Mouse (Mus musculus) heart, embryonic 15.5 days (tissue): ENCODE results near the gene H2-Eb1. TPM values are rescaled to one million over a fixed set of nuclear protein-coding genes. Genes with fewer than 3 reads are reported as not detected.

ENCODE experiments used
- ATAC-seq: fragments of 200-750 bp; cut with Nextera tagmentation; replicated peaks from 2 replicates; pipeline ENCODE4 v1.8.0; 2017; ENCODE audit warnings: low read depth, moderate TSS enrichment; ENCODE audit not compliant: insufficient number of reproducible peaks, insufficient read depth, low FRiP score
- H3K27ac ChIP-seq: fragments of 300-500 bp; sonication (generic); 2 replicates; pipeline ENCODE4 v1.5.1; 2015; ENCODE audit warnings: mild to moderate bottlenecking, inconsistent platforms
- H3K27me3 ChIP-seq: fragments of 300-500 bp; sonication (generic); 2 replicates; pipeline ENCODE4 v1.6.1; 2015; ENCODE audit warnings: inconsistent platforms
- H3K36me3 ChIP-seq: fragments of 300-500 bp; sonication (generic); 2 replicates; pipeline ENCODE4 v1.6.1; 2015; ENCODE audit warnings: mild to moderate bottlenecking, inconsistent platforms
- H3K4me1 ChIP-seq: fragments of 300-500 bp; sonication (generic); replicated peaks from 2 replicates; pipeline ENCODE4 v1.6.1; 2015; ENCODE audit warnings: inconsistent platforms
- H3K4me2 ChIP-seq: fragments of 300-500 bp; sonication (generic); 2 replicates; pipeline ENCODE4 v1.6.1; 2015; ENCODE audit warnings: inconsistent platforms, mild to moderate bottlenecking, moderate library complexity
- H3K4me3 ChIP-seq: fragments of 300-500 bp; sonication (generic); 2 replicates; pipeline ENCODE4 v1.5.1; 2015; ENCODE audit warnings: mild to moderate bottlenecking, inconsistent platforms
- H3K9ac ChIP-seq: fragments of 300-500 bp; sonication (generic); 2 replicates; pipeline ENCODE4 v1.6.1; 2015; ENCODE audit warnings: mild to moderate bottlenecking, inconsistent platforms
- H3K9me3 ChIP-seq: fragments of 300-500 bp; sonication (generic); replicated peaks from 2 replicates; pipeline ENCODE4 v1.6.1; 2016; ENCODE audit warnings: inconsistent platforms
- WGBS: fragments of 180-500 bp; shearing (Covaris S2); methylation state at CpG from one replicate; pipeline ENCODE4 v1.1.7; 2015; ENCODE audit warnings: mixed read lengths; 5-methylcytosine and 5-hydroxymethylcytosine counted together
- polyA plus RNA-seq: library from polyadenylated mRNA; unstranded; fragments of >200 nt; fragmentation: Nextera tagmentation; extraction: Ambion mirVana; gene quantifications from 2 replicates; pipeline ENCODE4 v1.2.1, GENCODE M21; 2015

The H2-Eb1 gene
- 5.6 and 28.9 TPM in 2 replicates for polyA plus RNA-seq

DNA sequence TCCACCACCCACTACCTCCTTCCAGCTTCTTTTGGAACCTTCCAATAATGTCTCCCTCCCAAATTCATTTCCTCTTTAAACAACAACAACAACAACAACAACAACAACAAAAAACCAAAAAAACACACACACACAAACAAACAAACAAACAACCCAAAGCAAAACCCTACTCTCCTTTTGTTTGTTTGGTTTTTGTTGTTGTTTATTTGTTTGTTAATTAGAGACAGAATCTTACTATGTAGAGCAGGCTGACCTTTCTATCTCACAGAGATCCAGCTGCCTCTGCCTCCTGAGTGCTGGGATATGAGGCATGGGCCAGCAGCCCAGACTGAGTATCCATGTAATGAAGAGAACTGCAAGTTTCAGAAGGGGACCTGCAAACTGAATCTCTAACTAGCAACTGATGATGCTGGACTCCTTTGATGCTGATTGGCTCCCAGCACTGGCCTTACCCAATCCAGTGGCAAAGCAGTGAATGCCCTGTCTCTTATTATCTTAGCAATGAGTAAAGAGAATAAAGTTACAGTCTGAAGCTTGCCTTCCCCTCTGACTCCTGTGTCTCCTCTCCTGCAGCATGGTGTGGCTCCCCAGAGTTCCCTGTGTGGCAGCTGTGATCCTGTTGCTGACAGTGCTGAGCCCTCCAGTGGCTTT is at the start of gene H2-Eb1:
H2-Eb1 (plus strand) TSS at position 488 of the 651 bp plus-strand sequence.
- peak; percentile 72 for ATAC-seq
- Histone ChIP-seq H3K9me3 (no peaks in the 10 kb centered on the region), H3K4me2 (no peak within 1 kb of the TSS), H3K4me3 (no peak within 1 kb of the TSS), H3K27me3 (0 out of 2 replicates have a peak, but pooled peaks cover 4% of the 10 kb centered on the region), H3K9ac (no peak within 1 kb of the TSS), H3K27ac (no peak within 1 kb of the TSS), H3K36me3 (no peaks in the 10 kb centered on the region), H3K4me1 (peaks cover 7% of the 10 kb centered on the region)

DNA sequence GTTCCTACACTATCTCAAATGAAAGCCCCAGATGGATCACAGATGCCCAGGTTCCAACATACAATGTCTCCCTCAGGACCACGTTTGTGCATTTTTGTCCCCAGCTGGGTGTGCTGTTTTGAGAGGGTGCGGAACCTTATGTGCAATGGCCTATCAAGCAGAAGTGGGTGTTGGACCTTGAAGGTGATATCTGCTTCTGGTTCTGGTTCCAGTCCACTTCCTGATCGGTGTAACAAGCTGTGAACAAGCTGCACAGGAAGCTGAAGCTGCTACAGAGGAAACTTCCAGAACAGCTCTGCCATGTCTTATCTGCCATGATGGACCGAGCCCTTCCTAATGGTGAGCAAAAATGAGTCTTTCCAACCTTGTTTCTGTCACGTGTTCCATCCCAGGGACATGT is 49.2 kb upstream of the H2-Eb1 start:
- Histone ChIP-seq H3K36me3 (no peaks in the 10 kb centered on the region), H3K4me2 (no peak overlapping the region), H3K27me3 (peaks cover 20% of the 10 kb centered on the region), H3K9ac (no peak overlapping the region), H3K9me3 (no peaks in the 10 kb centered on the region), H3K27ac (no peak overlapping the region), H3K4me3 (no peak overlapping the region), H3K4me1 (peaks cover 3% of the 10 kb centered on the region; the same call in 1 of the 2 replicates)
- no peak for ATAC-seq
- WGBS, result 71% methylated on average over 5 of the region's 5 CpGs

DNA sequence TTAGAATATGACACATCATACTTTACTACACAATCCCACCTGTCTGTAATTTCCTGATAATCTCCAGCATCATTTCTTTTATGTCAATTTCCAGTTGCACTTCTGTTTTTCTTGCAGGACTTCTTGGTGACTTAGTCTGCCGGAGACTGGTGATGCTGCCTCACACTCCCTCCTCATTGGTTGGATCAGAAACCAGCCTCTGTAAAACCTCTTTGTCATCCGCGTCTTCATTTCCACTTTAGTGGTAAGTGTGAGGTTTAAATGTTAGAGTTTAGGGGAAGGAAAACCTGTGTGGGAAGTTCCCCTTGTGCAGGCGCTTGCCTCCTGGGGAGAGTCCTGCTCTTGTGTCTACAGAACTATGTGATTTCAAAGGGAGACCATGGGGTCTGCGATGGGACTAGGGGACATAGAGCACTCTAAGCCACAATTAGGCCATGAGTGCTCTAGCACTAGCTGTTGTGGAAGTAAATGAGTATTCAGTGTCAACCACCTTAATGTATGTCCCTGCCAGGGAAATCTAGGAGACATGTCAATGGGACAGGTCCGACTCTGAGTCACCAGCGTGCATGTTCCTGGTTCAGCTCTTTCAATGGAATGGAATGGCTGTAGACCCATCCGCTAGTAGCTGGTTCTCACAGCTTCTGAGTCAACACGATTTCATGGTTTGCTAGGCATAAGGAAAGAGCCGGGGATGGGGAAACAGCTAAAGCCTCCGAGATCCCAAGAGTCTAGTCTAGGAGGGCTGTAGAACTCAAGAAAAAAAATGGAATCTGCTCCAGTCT is 47.9 kb upstream of the H2-Eb1 start, which contains the start of gene H2-Ab1:
H2-Ab1 (plus strand) TSS at position 96 of the 782 bp plus-strand sequence.
- ATAC-seq, result no peak
- 65% methylated on average over 11 of the region's 11 CpGs for WGBS
- H3K9me3 ChIP-seq, result no peaks in the 10 kb centered on the region

DNA sequence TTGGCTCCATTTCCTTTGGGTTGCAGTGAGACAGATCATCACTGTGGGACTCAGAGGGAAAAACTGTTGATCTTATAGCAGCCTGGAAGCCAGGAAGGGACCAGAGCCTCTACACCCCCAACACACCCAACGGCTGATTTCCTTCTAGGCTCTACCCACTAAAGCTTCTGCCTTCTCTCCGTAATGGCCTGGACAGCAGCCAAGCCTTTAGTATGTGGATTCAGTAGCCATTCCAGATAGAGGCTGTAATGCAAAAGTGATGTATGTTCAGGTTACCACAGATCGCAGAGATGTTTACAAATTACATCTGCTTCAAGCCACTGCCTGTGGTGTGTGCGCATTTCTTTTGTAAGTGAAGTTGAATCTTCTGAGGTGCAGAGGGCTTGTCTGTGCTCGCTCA is 45.1 kb upstream of the H2-Eb1 start:
- no peaks in the 10 kb centered on the region for H3K36me3 ChIP-seq
- H3K4me2 ChIP-seq, result no peak overlapping the region
- ATAC-seq, result no peak
- H3K27ac ChIP-seq, result no peak overlapping the region
- no peak overlapping the region for H3K9ac ChIP-seq
- peaks cover 20% of the 10 kb centered on the region for H3K4me1 ChIP-seq
- peaks cover 44% of the 10 kb centered on the region for H3K27me3 ChIP-seq
- no peaks in the 10 kb centered on the region for H3K9me3 ChIP-seq
- 52% methylated on average over 5 of the region's 5 CpGs for WGBS
- H3K4me3 ChIP-seq, result no peak overlapping the region

More for the DNA sequence above, 47.9 kb upstream of the H2-Eb1 start, which contains the start of gene H2-Ab1:
- no peak within 1 kb of the TSS for H3K4me2 ChIP-seq
- H3K4me3 ChIP-seq, result no peak within 1 kb of the TSS
- no peaks in the 10 kb centered on the region for H3K36me3 ChIP-seq
- no peak within 1 kb of the TSS; the same call in 1 of the 2 replicates for H3K27ac ChIP-seq
- H3K9ac ChIP-seq, result no peak within 1 kb of the TSS
- H3K27me3 ChIP-seq, result peaks cover 24% of the 10 kb centered on the region
- H3K4me1 ChIP-seq, result peaks cover 6% of the 10 kb centered on the region; the same call in 1 of the 2 replicates

GRCm38 (mm10) chr17:34261502-34261901 is 44.2 kb upstream of the H2-Eb1 start:
- 28% methylated on average over 4 of the region's 4 CpGs for WGBS
- peak overlapping the region; percentile 37; the same call in 1 of the 2 replicates for H3K27ac ChIP-seq
- no peaks in the 10 kb centered on the region for H3K9me3 ChIP-seq
- peaks cover 20% of the 10 kb centered on the region for H3K4me1 ChIP-seq
- H3K9ac ChIP-seq, result no peak overlapping the region
- H3K4me2 ChIP-seq, result no peak overlapping the region
- ATAC-seq, result peak; percentile 47
- H3K4me3 ChIP-seq, result no peak overlapping the region
- peaks cover 44% of the 10 kb centered on the region for H3K27me3 ChIP-seq
- no peaks in the 10 kb centered on the region for H3K36me3 ChIP-seq

GRCm38 (mm10) chr17:34263068-34263467 is 42.6 kb upstream of the H2-Eb1 start:
- under 1% methylated on average over 8 of the region's 8 CpGs for WGBS

DNA sequence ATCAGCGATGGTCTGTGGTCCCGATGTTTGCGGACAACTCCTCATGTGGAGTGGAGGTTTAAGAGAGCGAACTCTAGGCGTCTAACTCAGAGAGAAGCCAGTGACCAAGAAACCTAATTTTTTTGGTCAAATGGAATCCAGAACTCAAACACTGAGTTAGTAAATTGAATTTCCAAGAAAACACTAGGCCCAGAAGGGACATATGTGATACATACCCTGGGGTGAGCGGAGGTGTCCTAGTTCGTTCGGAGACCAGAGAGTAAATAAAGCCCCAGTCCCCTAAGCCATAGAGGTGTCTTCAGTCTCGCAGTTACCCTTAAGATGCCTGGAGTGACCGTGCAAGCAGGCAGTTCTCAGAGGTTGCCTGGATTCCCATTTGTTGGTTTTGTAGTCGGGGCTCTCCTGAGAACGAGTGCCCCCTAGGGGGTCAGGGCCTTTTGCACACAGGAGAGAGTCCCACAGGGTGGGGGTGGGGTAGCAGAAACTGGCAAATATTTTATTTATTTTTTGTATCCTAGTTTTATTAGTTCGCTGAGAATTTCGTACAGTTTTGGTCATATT is 41.8 kb upstream of the H2-Eb1 start:
- peaks cover 20% of the 10 kb centered on the region for H3K4me1 ChIP-seq
- no peak overlapping the region for H3K9ac ChIP-seq
- no peak overlapping the region for H3K27ac ChIP-seq
- ATAC-seq, result no peak
- peak overlapping the region; percentile 65 for H3K4me3 ChIP-seq
- WGBS, result 4% methylated on average over 14 of the region's 14 CpGs
- H3K4me2 ChIP-seq, result peak overlapping the region; percentile 99
- H3K27me3 ChIP-seq, result peaks cover 30% of the 10 kb centered on the region
- no peaks in the 10 kb centered on the region for H3K9me3 ChIP-seq
- no peaks in the 10 kb centered on the region for H3K36me3 ChIP-seq

More at GRCm38 (mm10) chr17:34263068-34263467, 42.6 kb upstream of the H2-Eb1 start:
- ATAC-seq, result peak; percentile 68
- H3K9ac ChIP-seq, result 0 out of 2 replicates have a peak overlapping the region, but pooled peaks have one; percentile 15
- peak overlapping the region; percentile 65 for H3K4me3 ChIP-seq
- peak overlapping the region; percentile 99 for H3K4me2 ChIP-seq
- no peak overlapping the region for H3K27ac ChIP-seq
- no peaks in the 10 kb centered on the region for H3K36me3 ChIP-seq
- H3K27me3 ChIP-seq, result peaks cover 35% of the 10 kb centered on the region
- H3K9me3 ChIP-seq, result no peaks in the 10 kb centered on the region
- H3K4me1 ChIP-seq, result peaks cover 20% of the 10 kb centered on the region

DNA sequence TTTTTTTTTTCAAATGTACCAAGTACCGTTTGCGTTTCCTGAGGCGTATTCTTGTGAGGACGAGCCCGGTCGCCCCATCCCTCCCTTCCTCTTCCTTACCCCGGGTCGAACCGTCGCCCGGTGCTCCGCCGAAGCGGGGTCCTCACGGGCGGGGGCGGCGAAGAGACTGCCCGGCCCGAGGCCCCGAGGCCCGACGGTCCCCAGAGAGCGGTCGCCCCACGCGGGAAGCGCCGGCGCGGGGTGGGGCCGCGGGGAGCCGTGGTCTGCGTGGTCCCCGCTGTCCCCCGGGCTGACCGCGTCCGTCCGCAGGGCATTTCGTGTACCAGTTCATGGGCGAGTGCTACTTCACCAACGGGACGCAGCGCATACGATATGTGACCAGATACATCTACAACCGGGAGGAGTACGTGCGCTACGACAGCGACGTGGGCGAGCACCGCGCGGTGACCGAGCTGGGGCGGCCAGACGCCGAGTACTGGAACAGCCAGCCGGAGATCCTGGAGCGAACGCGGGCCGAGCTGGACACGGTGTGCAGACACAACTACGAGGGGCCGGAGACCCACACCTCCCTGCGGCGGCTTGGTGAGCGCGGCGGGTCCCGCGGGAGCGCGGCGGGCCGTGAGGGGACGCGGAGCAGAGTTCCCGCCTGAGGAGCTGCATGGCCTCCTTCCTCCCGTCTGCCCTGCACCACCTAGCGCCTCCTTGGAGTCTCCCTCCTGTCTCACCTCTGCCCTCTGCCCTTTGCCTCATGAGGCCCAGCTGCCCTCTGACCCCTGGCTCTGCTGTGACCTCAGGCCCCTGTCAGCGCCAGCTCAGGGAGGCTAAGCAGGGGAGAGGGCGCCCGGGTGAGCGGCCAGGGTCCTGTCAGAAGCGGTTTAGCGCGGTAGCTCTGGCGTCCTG is 41.0 kb upstream of the H2-Eb1 start:
- under 1% methylated on average over 92 of the region's 93 CpGs for WGBS
- ATAC-seq, result peak; percentile 32; the same call in 1 of the 2 replicates
- no peaks in the 10 kb centered on the region for H3K9me3 ChIP-seq

GRCm38 (mm10) chr17:34268262-34268661 is 37.4 kb upstream of the H2-Eb1 start:
- WGBS, result 63% methylated on average over 2 of the region's 2 CpGs
- no peaks in the 10 kb centered on the region for H3K36me3 ChIP-seq
- no peak for ATAC-seq
- no peak overlapping the region for H3K4me3 ChIP-seq
- H3K9me3 ChIP-seq, result no peaks in the 10 kb centered on the region
- H3K9ac ChIP-seq, result no peak overlapping the region
- peaks cover 18% of the 10 kb centered on the region for H3K27me3 ChIP-seq
- peaks cover 14% of the 10 kb centered on the region for H3K4me1 ChIP-seq
- no peak overlapping the region for H3K27ac ChIP-seq
- no peak overlapping the region for H3K4me2 ChIP-seq

More for the DNA sequence above, 41.0 kb upstream of the H2-Eb1 start:
- peaks cover 20% of the 10 kb centered on the region for H3K4me1 ChIP-seq
- H3K4me2 ChIP-seq, result peak overlapping the region; percentile 99
- peak overlapping the region; percentile 65 for H3K4me3 ChIP-seq
- peaks cover 25% of the 10 kb centered on the region for H3K27me3 ChIP-seq
- H3K9ac ChIP-seq, result peak overlapping the region; percentile 65
- H3K36me3 ChIP-seq, result no peaks in the 10 kb centered on the region
- H3K27ac ChIP-seq, result no peak overlapping the region

- H3K4me2 ChIP-seq, result no peak overlapping the region
- no peak overlapping the region for H3K27ac ChIP-seq
- WGBS, result 87% methylated on average over 2 of the region's 2 CpGs
- H3K27me3 ChIP-seq, result peaks cover 13% of the 10 kb centered on the region
- no peak for ATAC-seq
- peaks cover 10% of the 10 kb centered on the region for H3K4me1 ChIP-seq
- H3K9me3 ChIP-seq, result no peaks in the 10 kb centered on the region
- no peak overlapping the region for H3K9ac ChIP-seq
- H3K4me3 ChIP-seq, result no peak overlapping the region
- H3K36me3 ChIP-seq, result no peaks in the 10 kb centered on the region
Observed at GRCm38 (mm10) chr17:34268748-34269147, 36.9 kb upstream of the H2-Eb1 start.
